ENCODE assay signal across 25 mouse cellular contexts in genomic region chr6:40645701-40646100, GRCm38 (mm10). TPM values are rescaled to one million over a fixed set of nuclear protein-coding genes. Genes with fewer than 3 reads are reported as not detected.
"Had no signal": no experiment of that assay in that cellular context is flagged by ENCODE, and none has a peak within 500 bp of the region (broad histone marks: within the 10 kb centered on the region; RNA-seq: fewer than 3 reads in every experiment).

No protein-coding gene starts in this region.

- H3K36me3 ChIP-seq: lung, embryonic 15.5 days; midbrain, embryonic 13.5 days; midbrain, embryonic 15.5 days; neural tube, embryonic 12.5 days; stomach, embryonic 15.5 days had no signal

- H3K9ac ChIP-seq: lung, embryonic 15.5 days; midbrain, embryonic 13.5 days; midbrain, embryonic 15.5 days; neural tube, embryonic 12.5 days; stomach, embryonic 15.5 days had no signal

- H3K4me2 ChIP-seq: lung, embryonic 15.5 days; midbrain, embryonic 11.5 days; midbrain, embryonic 13.5 days; midbrain, embryonic 15.5 days; neural tube, embryonic 12.5 days; stomach, embryonic 15.5 days had no signal

- H3K27ac ChIP-seq: lung, embryonic 15.5 days; macrophage; midbrain, embryonic 13.5 days; midbrain, embryonic 15.5 days; neural tube, embryonic 12.5 days; stomach, embryonic 15.5 days; stomach, postnatal 0 days had no signal

- H3K9me3 ChIP-seq: lung, embryonic 15.5 days; megakaryocyte, embryonic 14.5 days; midbrain, embryonic 13.5 days; midbrain, embryonic 15.5 days; neural tube, embryonic 12.5 days; stomach, embryonic 15.5 days had no signal

- H3K27me3 ChIP-seq: lung, embryonic 15.5 days; megakaryocyte, embryonic 14.5 days; midbrain, embryonic 13.5 days; midbrain, embryonic 15.5 days; neural tube, embryonic 12.5 days; stomach, embryonic 15.5 days had no signal

- H3K4me3 ChIP-seq: lung, embryonic 15.5 days; megakaryocyte, embryonic 14.5 days; midbrain, embryonic 13.5 days; midbrain, embryonic 15.5 days; neural tube, embryonic 12.5 days; stomach, embryonic 15.5 days had no signal

- ATAC-seq: lung, postnatal 0 days; midbrain, embryonic 13.5 days; midbrain, embryonic 15.5 days had no signal

- H3K4me1 ChIP-seq: lung, embryonic 15.5 days; megakaryocyte, embryonic 14.5 days; midbrain, embryonic 15.5 days; neural tube, embryonic 12.5 days; stomach, embryonic 15.5 days had no signal

- DNase-seq: lung, adult 2 months; lung, postnatal 14 days; lung, postnatal 36 days; right cerebral cortex, postnatal 14 days; thymus, adult 2 months; thymus, postnatal 25 days; thymus, postnatal 4 days had no signal

RNA-seq across cellular contexts. Expression of gene Mgam, which starts 17.1 kb away (rescaled TPM):
- total RNA-seq: monocyte, adult 5-6 weeks had no signal
- polyA plus RNA-seq: midbrain, embryonic 11.5 days; midbrain, embryonic 13.5 days had no signal

RNA-seq across cellular contexts. Expression of gene Tas2r138, which starts 32.6 kb away (rescaled TPM):
- total RNA-seq: megakaryocyte progenitor cell, adult 5-6 weeks; midbrain, postnatal 0 days; monocyte, adult 5-6 weeks; neutrophil, adult 5-6 weeks had no signal
- polyA plus RNA-seq: lung, adult 2 months; lung, embryonic 15.5 days; lung, postnatal 0 days; macrophage; midbrain, embryonic 11.5 days; midbrain, embryonic 13.5 days; midbrain, embryonic 15.5 days; midbrain, postnatal 0 days; neural tube, embryonic 12.5 days; neural tube, embryonic 14.5 days; spleen, adult 2 months; stomach, embryonic 15.5 days; stomach, postnatal 0 days; testis, adult 2 months; urinary bladder, adult 2 months had no signal
